Mouse (Mus musculus) stomach, postnatal 0 days (tissue): ENCODE data around the gene Nptx1. TPM values are rescaled to one million over a fixed set of nuclear protein-coding genes. Genes with fewer than 3 reads are reported as not detected.

Experiments used
- ATAC-seq: fragments of 200-750 bp; cut with Nextera tagmentation; 2 replicates; pipeline ENCODE4 v1.8.0; 2017; ENCODE audit not compliant: low FRiP score, low TSS enrichment
- DNase-seq: peaks from one replicate; pipeline ENCODE4 v3.0.0-alpha.2; 2016; ENCODE audit warnings: low spot score
- H3K27ac ChIP-seq: fragments of 300-500 bp; sonication (generic); replicated peaks from 2 replicates; pipeline ENCODE4 v1.5.1; 2014; ENCODE audit warnings: mild to moderate bottlenecking, control low read depth
- H3K27me3 ChIP-seq: fragments of 300-500 bp; sonication (generic); 2 replicates; pipeline ENCODE4 v1.6.1; 2014; ENCODE audit warnings: low read length; ENCODE audit not compliant: control insufficient read depth, insufficient read depth
- H3K36me3 ChIP-seq: fragments of 300-500 bp; sonication (generic); 2 replicates; pipeline ENCODE4 v1.6.1; 2014; ENCODE audit warnings: low read length, mixed read lengths; ENCODE audit not compliant: control insufficient read depth, insufficient read depth
- H3K4me1 ChIP-seq: fragments of 300-500 bp; sonication (generic); replicated peaks from 2 replicates; pipeline ENCODE4 v1.6.1; 2014; ENCODE audit warnings: antibody characterized with exemption; ENCODE audit not compliant: control insufficient read depth, insufficient read depth
- H3K4me2 ChIP-seq: fragments of 300-500 bp; sonication (generic); replicated peaks from 2 replicates; pipeline ENCODE4 v1.6.1; 2014; ENCODE audit warnings: low read depth, mild to moderate bottlenecking, control low read depth, moderate library complexity
- H3K4me3 ChIP-seq: fragments of 300-500 bp; sonication (generic); 2 replicates; pipeline ENCODE4 v1.5.1; 2014; ENCODE audit warnings: low read depth, low read length, control low read depth
- H3K9ac ChIP-seq: fragments of 300-500 bp; sonication (generic); 2 replicates; pipeline ENCODE4 v1.6.1; 2014; ENCODE audit warnings: mild to moderate bottlenecking, low read length, control low read depth, mixed read lengths
- H3K9me3 ChIP-seq: fragments of 300-500 bp; sonication (generic); 2 replicates; pipeline ENCODE4 v1.6.1; 2016; ENCODE audit warnings: low read length; ENCODE audit not compliant: control insufficient read depth
- CTCF ChIP-seq: IDR thresholded peaks from 2 replicates; pipeline ENCODE4 v1.5.1; 2016; ENCODE audit warnings: antibody characterized with exemption, low read depth, mild to moderate bottlenecking, moderate library complexity
- EP300 ChIP-seq: optimal IDR thresholded peaks from 2 replicates; pipeline ENCODE3; 2016; ENCODE audit warnings: antibody characterized with exemption
- WGBS: fragments of 180-500 bp; shearing (Covaris S2); extraction: QIAGEN DNeasy Blood & Tissue Kit; methylation state at CpG from one replicate; pipeline ENCODE4 v1.1.7; 2014; 5-methylcytosine and 5-hydroxymethylcytosine counted together
- polyA plus RNA-seq: library from polyadenylated mRNA; unstranded; fragments of >200 nt; fragmentation: Nextera tagmentation; extraction: Ambion mirVana; gene quantifications from 2 replicates; pipeline ENCODE4 v1.2.1, GENCODE M21; 2015

The Nptx1 gene
- polyA plus RNA-seq, 1 experiment from 2014 or later = 0.13 TPM

DNA sequence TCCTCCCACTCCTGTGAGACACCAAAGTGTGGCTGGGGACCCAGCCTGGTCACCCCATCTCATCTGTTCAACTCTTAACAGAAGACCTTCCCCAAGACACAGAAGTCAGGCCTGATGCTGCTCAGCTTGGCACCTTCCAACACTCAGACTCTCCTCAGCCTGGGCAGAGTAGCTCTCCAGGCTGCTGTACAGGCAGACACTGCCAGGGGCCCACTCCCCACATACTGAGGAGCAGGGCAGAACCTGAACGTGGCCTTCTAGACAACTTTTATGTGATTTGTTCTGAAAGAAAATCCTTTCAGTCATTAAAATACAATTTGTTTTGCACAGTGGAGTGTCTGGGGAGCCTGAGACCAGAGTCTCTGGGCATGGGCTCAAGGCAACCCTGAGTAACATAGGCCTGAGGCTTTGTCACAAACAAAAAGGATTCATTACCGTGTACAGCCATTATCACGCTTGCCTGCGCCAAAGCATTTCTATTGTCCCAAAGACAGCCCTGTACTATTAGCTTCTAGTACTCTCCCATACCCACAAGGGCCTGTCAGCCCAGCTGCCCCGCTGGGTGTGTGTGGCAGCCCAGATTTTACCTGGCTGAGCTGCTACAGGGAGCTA lies 38.3 kb downstream of the Nptx1 start:
- H3K27me3 ChIP-seq = no peaks in the 10 kb centered on the region
- DNase-seq = no peak

DNA sequence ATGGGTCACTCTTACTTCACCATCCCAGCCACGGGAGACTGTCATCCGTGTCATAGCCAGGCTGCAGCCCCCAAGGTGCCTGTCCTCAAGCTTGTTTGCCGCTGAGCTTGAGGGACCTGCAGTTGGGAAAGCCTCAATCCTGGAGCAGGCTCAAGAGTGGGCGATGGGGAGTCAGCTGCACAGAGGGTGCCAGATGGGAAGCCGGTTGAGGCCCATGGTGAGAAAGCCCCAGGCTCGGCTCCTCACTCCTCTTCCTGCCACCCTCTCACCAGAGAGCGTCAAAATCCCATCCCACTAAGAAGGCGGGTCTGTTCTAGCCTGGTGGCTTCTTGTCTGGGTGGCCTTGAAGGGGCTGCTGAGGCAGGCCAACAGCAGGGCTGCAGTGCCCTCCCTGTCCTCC lies 39.8 kb downstream of the Nptx1 start:
- Histone ChIP-seq H3K9ac (no peak overlapping the region), H3K27ac (no peak overlapping the region), H3K27me3 (no peaks in the 10 kb centered on the region), H3K4me3 (no peak overlapping the region), H3K36me3 (peaks cover 15% of the 10 kb centered on the region), H3K9me3 (no peaks in the 10 kb centered on the region), H3K4me1 (no peaks in the 10 kb centered on the region), H3K4me2 (no peak overlapping the region)
- WGBS = 85% methylated on average over 8 of the region's 8 CpGs
- ATAC-seq = no peak
- TF ChIP-seq CTCF (no peak), EP300 (no peak)
- no peak for DNase-seq

More for the DNA sequence above, 38.3 kb downstream of the Nptx1 start:
- 55% methylated on average over 5 of the region's 5 CpGs for WGBS
- Histone ChIP-seq H3K36me3 (peaks cover 15% of the 10 kb centered on the region), H3K4me3 (no peak overlapping the region), H3K9me3 (no peaks in the 10 kb centered on the region), H3K4me1 (no peaks in the 10 kb centered on the region), H3K27ac (no peak overlapping the region), H3K9ac (no peak overlapping the region), H3K4me2 (no peak overlapping the region)
- TF ChIP-seq CTCF (no peak), EP300 (no peak)
- no peak for ATAC-seq

DNA sequence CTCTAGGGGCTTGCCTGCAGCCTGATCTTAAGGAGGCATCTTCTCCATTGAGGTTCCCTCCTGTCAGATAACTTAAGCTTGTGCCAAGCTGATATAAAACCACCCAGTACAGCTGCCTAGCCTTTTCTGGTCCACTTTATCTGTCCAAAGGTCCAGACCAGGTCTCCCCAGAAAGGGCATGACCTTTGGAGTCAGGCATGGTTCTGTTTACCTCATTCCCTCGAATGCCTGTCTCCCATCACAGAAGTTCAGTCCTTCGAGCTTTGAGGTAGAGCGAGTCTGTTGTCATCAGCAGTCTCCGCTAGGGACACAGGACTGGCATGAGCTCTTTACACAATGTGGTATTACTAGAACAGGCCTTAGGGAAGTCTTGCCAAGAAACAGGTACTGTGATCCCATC lies 41.2 kb downstream of the Nptx1 start:
- no peak for TF ChIP-seq CTCF
- TF ChIP-seq EP300 = no peak
- WGBS = 73% methylated on average over 4 of the region's 4 CpGs
- Histone ChIP-seq H3K9ac (no peak overlapping the region), H3K4me2 (no peak overlapping the region), H3K27me3 (no peaks in the 10 kb centered on the region), H3K4me1 (no peaks in the 10 kb centered on the region), H3K4me3 (no peak overlapping the region), H3K36me3 (peaks cover 20% of the 10 kb centered on the region), H3K27ac (no peak overlapping the region), H3K9me3 (no peaks in the 10 kb centered on the region)
- DNase-seq (no peak), ATAC-seq (no peak)

GRCm38 (mm10) chr11:119503675-119504074 lies 43.9 kb downstream of the Nptx1 start:
- DNase-seq (peak; percentile 78), ATAC-seq (peak; percentile 66)
- TF ChIP-seq CTCF (peak; percentile 98), EP300 (no peak)
- Histone ChIP-seq H3K4me1 (no peaks in the 10 kb centered on the region), H3K4me2 (no peak overlapping the region), H3K9me3 (no peaks in the 10 kb centered on the region), H3K4me3 (no peak overlapping the region), H3K36me3 (peaks cover 24% of the 10 kb centered on the region), H3K9ac (no peak overlapping the region), H3K27me3 (no peaks in the 10 kb centered on the region), H3K27ac (no peak overlapping the region)

GRCm38 (mm10) chr11:119500011-119500410 lies 47.5 kb downstream of the Nptx1 start:
- H3K4me1 ChIP-seq = no peaks in the 10 kb centered on the region
- H3K9ac ChIP-seq = no peak overlapping the region
- ATAC-seq (no peak), DNase-seq (no peak)
- peaks cover 16% of the 10 kb centered on the region; the same call in 1 of the 2 replicates for H3K36me3 ChIP-seq
- TF ChIP-seq EP300 (no peak), CTCF (no peak)
- H3K4me2 ChIP-seq = no peak overlapping the region
- no peaks in the 10 kb centered on the region for H3K9me3 ChIP-seq
- 84% methylated on average over 2 of the region's 2 CpGs for WGBS
- no peak overlapping the region for H3K27ac ChIP-seq
- H3K27me3 ChIP-seq = no peaks in the 10 kb centered on the region
- no peak overlapping the region for H3K4me3 ChIP-seq

DNA sequence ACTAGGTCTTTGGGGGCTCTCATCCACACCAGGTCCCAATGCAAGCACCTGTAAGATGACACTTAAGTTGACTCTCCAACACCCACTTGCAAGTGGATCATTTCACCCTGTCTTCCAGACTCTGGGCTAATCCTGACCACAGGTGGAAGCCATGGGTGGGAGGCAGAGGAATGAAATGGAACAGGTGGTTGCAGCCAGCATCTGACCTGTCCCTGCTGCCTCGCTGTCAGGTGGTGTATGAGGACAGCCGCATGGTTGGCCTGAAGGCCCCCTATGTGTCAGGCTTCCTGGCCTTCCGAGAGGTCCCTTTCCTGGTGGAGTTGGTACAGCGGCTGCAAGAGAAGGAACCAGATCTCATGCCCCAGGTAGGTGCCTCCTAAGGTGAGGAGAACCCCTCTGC lies 48.3 kb downstream of the Nptx1 start:
- no peaks in the 10 kb centered on the region for H3K4me1 ChIP-seq
- TF ChIP-seq EP300 (no peak), CTCF (no peak)
- 0 out of 2 replicates have a peak, but pooled peaks cover 9% of the 10 kb centered on the region for H3K36me3 ChIP-seq
- no peak overlapping the region for H3K4me3 ChIP-seq
- no peak overlapping the region for H3K27ac ChIP-seq
- H3K27me3 ChIP-seq = no peaks in the 10 kb centered on the region
- H3K9ac ChIP-seq = no peak overlapping the region
- H3K4me2 ChIP-seq = no peak overlapping the region
- DNase-seq (no peak), ATAC-seq (no peak)
- no peaks in the 10 kb centered on the region for H3K9me3 ChIP-seq
- WGBS = 89% methylated on average over 4 of the region's 4 CpGs
